Mouse (Mus musculus): Measurements from ENCODE around the gene Fstl4.

- TF ChIP-seq MAX (IDR thresholded peaks at IDR 0.05; ENCODE audit: low read length) (no peak), MXI1 (IDR thresholded peaks at IDR 0.05; ENCODE audit: low read depth, low read length) (no peak), NRF1 (IDR thresholded peaks at IDR 0.05; ENCODE audit: insufficient read depth, low read depth, low read length, poor library complexity, severe bottlenecking) (no peak)
Observed at GRCm38 (mm10) chr11:52997421-52997820, 233.0 kb downstream of the Fstl4 start.

Measured in MEL (cell line).